Mouse (Mus musculus) thymus, adult 2 months (tissue): ENCODE measurements around the gene Ccp110.

Experiments
- CTCF ChIP-seq: fragments of 200-500 bp; IDR thresholded peaks from 2 replicates; pipeline ENCODE4 v1.5.1; 2012; ENCODE audit warnings: mild to moderate bottlenecking, control low read depth, low read length, moderate library complexity, borderline replicate concordance; ENCODE audit not compliant: control insufficient read depth, poor library complexity, insufficient read depth; ENCODE audit errors: extremely low read depth
- POLR2A ChIP-seq: fragments of 200-500 bp; IDR thresholded peaks from 2 replicates; pipeline ENCODE4 v1.6.1; 2012; ENCODE audit warnings: mild to moderate bottlenecking, low read length, control low read depth, moderate library complexity; ENCODE audit not compliant: control insufficient read depth, poor library complexity, insufficient read depth; ENCODE audit errors: extremely low read depth

GRCm38 (mm10) chr7:118725459-118725858 lies 13.1 kb downstream of the Ccp110 start:
- no peak for TF ChIP-seq CTCF
- TF ChIP-seq POLR2A, result no peak
